Mouse (Mus musculus): ENCODE data around the gene Vps13c. TPM values are rescaled to one million over a fixed set of nuclear protein-coding genes. Genes with fewer than 3 reads are reported as not detected.

The Vps13c gene
- polyA plus RNA-seq (2015; fragmentation: Nextera tagmentation; extraction: Ambion mirVana), result 8.1 and 9.3 TPM in 2 replicates

GRCm38 (mm10) chr9:67839981-67840859 is at the start of gene Vps13c:
Gene Vps13c (plus strand): TSS chr9:67840396.
- Histone ChIP-seq H3K27ac (ENCODE audit: low read depth, low read length) (peak within 1 kb of the TSS; percentile 88), H3K36me3 (ENCODE audit: control insufficient read depth, insufficient read depth, low read length) (no peaks in the 10 kb centered on the region), H3K4me2 (ENCODE audit: low read length) (peak within 1 kb of the TSS; percentile 90), H3K4me1 (ENCODE audit: control insufficient read depth, insufficient read depth, low read depth, low read length) (peaks cover 5% of the 10 kb centered on the region), H3K9me3 (ENCODE audit: control insufficient read depth, low read length) (no peaks in the 10 kb centered on the region), H3K4me3 (ENCODE audit: low read length) (peak within 1 kb of the TSS; percentile 82), H3K27me3 (replicated peaks; ENCODE audit: control insufficient read depth, insufficient read depth, low read length) (no peaks in the 10 kb centered on the region), H3K9ac (ENCODE audit: low read depth, low read length) (peak within 1 kb of the TSS; percentile 90)
- peak; percentile 99 for ATAC-seq
- WGBS, result under 1% methylated on average over 39 of the region's 53 CpGs

- Histone ChIP-seq H3K36me3 (ENCODE audit: control insufficient read depth, insufficient read depth, low read length) (no peaks in the 10 kb centered on the region), H3K4me3 (ENCODE audit: low read length) (no peak overlapping the region), H3K27ac (ENCODE audit: low read depth, low read length) (no peak overlapping the region), H3K9me3 (ENCODE audit: control insufficient read depth, low read length) (no peaks in the 10 kb centered on the region), H3K4me1 (ENCODE audit: control insufficient read depth, insufficient read depth, low read depth, low read length) (peaks cover 12% of the 10 kb centered on the region), H3K9ac (ENCODE audit: low read depth, low read length) (no peak overlapping the region), H3K27me3 (replicated peaks; ENCODE audit: control insufficient read depth, insufficient read depth, low read length) (no peaks in the 10 kb centered on the region), H3K4me2 (ENCODE audit: low read length) (no peak overlapping the region)
- 69% methylated on average over 5 of the region's 5 CpGs for WGBS
- no peak for ATAC-seq
These were observed 47.8 kb upstream of the Vps13c start for GRCm38 (mm10) chr9:67792405-67792804.

- Histone ChIP-seq H3K4me1 (ENCODE audit: control insufficient read depth, insufficient read depth, low read depth, low read length) (peaks cover 12% of the 10 kb centered on the region), H3K36me3 (ENCODE audit: control insufficient read depth, insufficient read depth, low read length) (no peaks in the 10 kb centered on the region), H3K27me3 (replicated peaks; ENCODE audit: control insufficient read depth, insufficient read depth, low read length) (no peaks in the 10 kb centered on the region), H3K9me3 (ENCODE audit: control insufficient read depth, low read length) (no peaks in the 10 kb centered on the region), H3K4me3 (ENCODE audit: low read length) (no peak overlapping the region), H3K9ac (ENCODE audit: low read depth, low read length) (no peak overlapping the region), H3K27ac (ENCODE audit: low read depth, low read length) (no peak overlapping the region), H3K4me2 (ENCODE audit: low read length) (no peak overlapping the region)
- no peak for ATAC-seq
- 83% methylated on average over 6 of the region's 6 CpGs for WGBS
These were observed 46.7 kb upstream of the Vps13c start for GRCm38 (mm10) chr9:67793501-67793900.

GRCm38 (mm10) chr9:67794216-67794615 is 46.0 kb upstream of the Vps13c start:
- no peak overlapping the region for H3K4me2 ChIP-seq (ENCODE audit: low read length)
- H3K27me3 ChIP-seq (replicated peaks; ENCODE audit: control insufficient read depth, insufficient read depth, low read length), result no peaks in the 10 kb centered on the region
- no peak overlapping the region for H3K4me3 ChIP-seq (ENCODE audit: low read length)
- H3K9ac ChIP-seq (ENCODE audit: low read depth, low read length), result no peak overlapping the region
- 43% methylated on average over 1 of the region's 1 CpGs for WGBS
- H3K4me1 ChIP-seq (ENCODE audit: control insufficient read depth, insufficient read depth, low read depth, low read length), result peaks cover 12% of the 10 kb centered on the region
- no peaks in the 10 kb centered on the region for H3K9me3 ChIP-seq (ENCODE audit: control insufficient read depth, low read length)
- no peak for ATAC-seq
- no peak overlapping the region for H3K27ac ChIP-seq (ENCODE audit: low read depth, low read length)
- no peaks in the 10 kb centered on the region for H3K36me3 ChIP-seq (ENCODE audit: control insufficient read depth, insufficient read depth, low read length)

- 79% methylated on average over 4 of the region's 4 CpGs for WGBS
- Histone ChIP-seq H3K36me3 (ENCODE audit: control insufficient read depth, insufficient read depth, low read length) (no peaks in the 10 kb centered on the region), H3K4me2 (ENCODE audit: low read length) (no peak overlapping the region), H3K4me3 (ENCODE audit: low read length) (no peak overlapping the region), H3K27ac (ENCODE audit: low read depth, low read length) (no peak overlapping the region), H3K4me1 (ENCODE audit: control insufficient read depth, insufficient read depth, low read depth, low read length) (peaks cover 12% of the 10 kb centered on the region), H3K27me3 (replicated peaks; ENCODE audit: control insufficient read depth, insufficient read depth, low read length) (no peaks in the 10 kb centered on the region), H3K9me3 (ENCODE audit: control insufficient read depth, low read length) (no peaks in the 10 kb centered on the region), H3K9ac (ENCODE audit: low read depth, low read length) (no peak overlapping the region)
- no peak for ATAC-seq
These were observed 45.5 kb upstream of the Vps13c start for GRCm38 (mm10) chr9:67794668-67795067.

- Histone ChIP-seq H3K9me3 (ENCODE audit: control insufficient read depth, low read length) (no peaks in the 10 kb centered on the region), H3K9ac (ENCODE audit: low read depth, low read length) (no peak overlapping the region), H3K36me3 (ENCODE audit: control insufficient read depth, insufficient read depth, low read length) (no peaks in the 10 kb centered on the region), H3K27me3 (replicated peaks; ENCODE audit: control insufficient read depth, insufficient read depth, low read length) (no peaks in the 10 kb centered on the region), H3K27ac (ENCODE audit: low read depth, low read length) (peak overlapping the region; percentile 63), H3K4me2 (ENCODE audit: low read length) (peak overlapping the region; percentile 52), H3K4me3 (ENCODE audit: low read length) (no peak overlapping the region), H3K4me1 (ENCODE audit: control insufficient read depth, insufficient read depth, low read depth, low read length) (peaks cover 12% of the 10 kb centered on the region)
- WGBS, result 18% methylated on average over 14 of the region's 14 CpGs
- peak; percentile 79 for ATAC-seq
These were observed 45.0 kb upstream of the Vps13c start for GRCm38 (mm10) chr9:67795205-67795675.

GRCm38 (mm10) chr9:67799078-67799819 is 40.9 kb upstream of the Vps13c start:
- no peaks in the 10 kb centered on the region for H3K9me3 ChIP-seq (ENCODE audit: control insufficient read depth, low read length)
- no peaks in the 10 kb centered on the region for H3K27me3 ChIP-seq (replicated peaks; ENCODE audit: control insufficient read depth, insufficient read depth, low read length)
- H3K4me2 ChIP-seq (ENCODE audit: low read length), result no peak overlapping the region
- 53% methylated on average over 14 of the region's 14 CpGs for WGBS
- H3K4me1 ChIP-seq (ENCODE audit: control insufficient read depth, insufficient read depth, low read depth, low read length), result peaks cover 12% of the 10 kb centered on the region
- ATAC-seq, result no peak
- no peak overlapping the region for H3K9ac ChIP-seq (ENCODE audit: low read depth, low read length)
- no peak overlapping the region for H3K27ac ChIP-seq (ENCODE audit: low read depth, low read length)
- H3K36me3 ChIP-seq (ENCODE audit: control insufficient read depth, insufficient read depth, low read length), result no peaks in the 10 kb centered on the region
- H3K4me3 ChIP-seq (ENCODE audit: low read length), result no peak overlapping the region

- H3K27me3 ChIP-seq (replicated peaks; ENCODE audit: control insufficient read depth, insufficient read depth, low read length), result no peaks in the 10 kb centered on the region
- H3K36me3 ChIP-seq (ENCODE audit: control insufficient read depth, insufficient read depth, low read length), result no peaks in the 10 kb centered on the region
- H3K27ac ChIP-seq (ENCODE audit: low read depth, low read length), result no peak overlapping the region
- ATAC-seq, result no peak
- no peaks in the 10 kb centered on the region for H3K9me3 ChIP-seq (ENCODE audit: control insufficient read depth, low read length)
- H3K4me2 ChIP-seq (ENCODE audit: low read length), result no peak overlapping the region
- 32% methylated on average over 6 of the region's 6 CpGs for WGBS
- no peaks in the 10 kb centered on the region for H3K4me1 ChIP-seq (ENCODE audit: control insufficient read depth, insufficient read depth, low read depth, low read length)
- no peak overlapping the region for H3K9ac ChIP-seq (ENCODE audit: low read depth, low read length)
- H3K4me3 ChIP-seq (ENCODE audit: low read length), result no peak overlapping the region
These were observed 38.0 kb upstream of the Vps13c start for GRCm38 (mm10) chr9:67802241-67802640.

GRCm38 (mm10) chr9:67807000-67807399 is 33.2 kb upstream of the Vps13c start:
- Histone ChIP-seq H3K27me3 (replicated peaks; ENCODE audit: control insufficient read depth, insufficient read depth, low read length) (no peaks in the 10 kb centered on the region), H3K4me2 (ENCODE audit: low read length) (no peak overlapping the region), H3K27ac (ENCODE audit: low read depth, low read length) (no peak overlapping the region), H3K36me3 (ENCODE audit: control insufficient read depth, insufficient read depth, low read length) (no peaks in the 10 kb centered on the region), H3K4me1 (ENCODE audit: control insufficient read depth, insufficient read depth, low read depth, low read length) (no peaks in the 10 kb centered on the region), H3K9me3 (ENCODE audit: control insufficient read depth, low read length) (no peaks in the 10 kb centered on the region), H3K4me3 (ENCODE audit: low read length) (no peak overlapping the region), H3K9ac (ENCODE audit: low read depth, low read length) (no peak overlapping the region)
- no peak for ATAC-seq
- 61% methylated on average over 5 of the region's 5 CpGs for WGBS
